Mouse (Mus musculus) brown adipose tissue, adult 24 weeks (tissue): ENCODE measurements at regions not wholly inside any gene's neighbourhood (a gene's known extent, or its start where the extent isn't known, plus 50 kb on each side); places are given as distances from the start of the nearest gene placed in this dataset.

Experiments
- H3K27ac ChIP-seq: fragments of 200-500 bp; replicated peaks from 2 replicates; pipeline ENCODE4 v1.5.1; 2012; ENCODE audit warnings: low read depth, mild to moderate bottlenecking, low read length
- H3K4me1 ChIP-seq: fragments of 200-500 bp; 2 replicates; pipeline ENCODE4 v1.6.1; 2012; ENCODE audit warnings: low read length, mixed read lengths; ENCODE audit not compliant: control insufficient read depth, insufficient read depth, insufficient read length
- H3K4me3 ChIP-seq: fragments of 200-500 bp; 2 replicates; pipeline ENCODE4 v1.5.1; 2012; ENCODE audit warnings: low read depth, mild to moderate bottlenecking, low read length, moderate library complexity; ENCODE audit not compliant: insufficient read depth

DNA sequence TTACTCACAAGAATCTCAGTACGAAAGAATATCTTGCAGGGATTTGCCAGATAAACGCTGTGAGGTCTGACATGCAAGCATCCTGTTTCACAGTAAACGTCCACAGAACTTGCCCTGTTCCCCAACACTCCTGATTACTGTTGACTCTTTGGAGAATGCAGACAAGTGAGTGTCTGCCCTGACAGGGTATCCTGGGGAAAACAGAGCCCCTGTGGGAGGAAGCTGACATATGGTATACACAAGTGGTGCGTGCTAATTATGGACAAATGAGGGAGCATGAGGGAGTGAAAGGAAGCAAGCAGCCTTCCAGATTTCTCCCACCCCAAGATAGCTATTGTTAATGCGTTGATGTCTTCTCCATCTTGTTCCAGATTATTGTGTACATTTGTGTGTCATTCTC lies 124.5 kb upstream of the Pdzrn3 start:
- H3K4me1 ChIP-seq: no peaks in the 10 kb centered on the region
- H3K4me3 ChIP-seq: no peak overlapping the region
- no peak overlapping the region for H3K27ac ChIP-seq

DNA sequence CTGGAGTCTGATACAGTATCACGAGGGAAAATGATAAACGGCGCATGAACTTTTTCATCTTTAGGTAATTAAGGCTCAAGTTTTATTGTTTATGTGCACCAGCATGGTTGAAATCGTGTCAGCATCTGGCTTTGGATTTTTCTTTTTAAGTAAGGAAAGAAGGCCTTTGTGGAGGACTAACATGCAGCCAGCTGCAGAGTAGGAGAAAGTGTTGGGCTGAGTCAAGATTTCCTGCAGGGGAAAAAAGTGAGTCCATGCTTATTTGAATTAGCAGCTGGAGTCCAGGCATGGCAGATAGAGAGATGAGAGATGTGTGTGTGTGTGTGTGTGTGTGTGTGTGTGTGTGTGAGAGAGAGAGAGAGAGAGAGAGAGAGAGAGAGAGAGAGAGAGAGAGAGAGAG lies 124.0 kb upstream of the Pdzrn3 start:
- Histone ChIP-seq H3K4me1 (no peaks in the 10 kb centered on the region), H3K27ac (no peak overlapping the region), H3K4me3 (no peak overlapping the region)

DNA sequence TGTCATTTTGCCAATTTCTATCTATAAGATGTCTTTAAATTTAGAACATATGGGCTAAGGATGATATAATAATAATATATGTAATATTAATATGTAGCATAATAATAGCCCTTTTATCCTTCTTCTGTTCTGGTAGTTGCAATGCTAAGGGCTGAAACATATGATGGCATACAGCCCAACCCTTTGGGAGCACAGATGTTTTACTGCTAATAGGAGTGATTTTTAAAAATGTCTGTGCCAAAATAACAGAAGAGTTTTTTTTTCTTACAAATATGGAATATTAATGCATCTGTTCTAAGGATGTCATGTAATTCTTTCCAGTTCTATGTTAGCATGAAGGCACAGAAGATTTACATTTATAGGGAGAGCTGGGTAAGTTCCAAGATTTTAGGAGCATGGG lies 122.5 kb upstream of the Pdzrn3 start:
- no peak overlapping the region for H3K4me3 ChIP-seq
- H3K4me1 ChIP-seq: no peaks in the 10 kb centered on the region
- no peak overlapping the region for H3K27ac ChIP-seq

DNA sequence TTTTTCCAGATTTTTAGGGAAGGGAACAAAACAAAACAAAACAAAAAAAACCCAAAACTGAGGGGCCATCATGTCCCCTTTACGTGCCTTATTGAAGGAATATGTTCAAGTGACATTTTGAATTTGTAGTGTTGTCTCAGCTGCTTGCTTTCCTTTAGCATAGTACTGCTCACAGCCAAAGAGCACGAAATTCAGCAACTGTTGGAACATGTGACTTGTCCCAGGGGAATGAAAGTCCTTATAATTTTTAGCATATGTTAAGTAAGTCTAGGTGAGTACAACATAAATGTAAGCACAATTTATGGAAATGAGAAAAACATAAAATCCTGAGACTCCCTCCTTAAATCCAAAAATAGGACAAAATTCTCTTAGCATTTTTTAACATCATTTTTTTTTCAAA lies 110.8 kb upstream of the Pdzrn3 start:
- Histone ChIP-seq H3K27ac (no peak overlapping the region), H3K4me1 (no peaks in the 10 kb centered on the region), H3K4me3 (no peak overlapping the region)

DNA sequence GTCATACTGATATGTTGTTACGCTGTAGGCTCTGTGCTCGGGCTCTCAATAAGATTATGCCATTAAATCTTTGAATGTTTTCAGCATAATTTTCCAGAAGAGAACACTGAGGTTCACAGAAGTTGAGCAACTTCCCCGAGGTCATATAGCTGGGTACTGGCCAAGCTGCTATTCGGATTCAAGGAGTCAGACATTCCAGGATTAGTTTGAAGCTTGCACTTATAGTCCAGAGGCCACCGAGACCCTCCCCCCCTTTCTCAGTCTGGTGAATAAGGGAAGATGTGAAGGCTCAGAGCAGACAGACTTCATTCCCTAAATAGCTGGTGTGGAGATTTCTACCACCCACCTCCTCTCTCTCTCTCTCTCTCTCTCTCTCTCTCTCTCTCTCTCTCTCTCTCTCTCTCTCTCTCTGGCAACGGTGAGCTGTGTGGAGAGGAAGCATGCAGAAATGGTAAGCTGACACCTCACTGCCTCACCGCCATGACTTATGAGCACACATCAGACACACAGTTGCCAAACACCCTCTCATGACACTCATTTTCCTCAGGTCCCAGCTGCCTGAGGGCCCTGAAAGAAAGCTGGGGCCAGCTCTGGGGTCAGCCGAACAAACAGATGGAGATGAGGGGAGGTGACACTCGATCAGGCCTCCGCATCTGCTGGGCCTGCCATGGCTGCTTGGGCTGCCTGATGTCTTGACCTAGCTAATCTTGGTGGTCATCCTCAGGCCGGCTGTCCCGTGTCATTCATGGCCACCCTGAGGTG lies 107.0 kb upstream of the Pdzrn3 start:
- Histone ChIP-seq H3K4me1 (no peaks in the 10 kb centered on the region), H3K4me3 (no peak overlapping the region), H3K27ac (no peak overlapping the region)

DNA sequence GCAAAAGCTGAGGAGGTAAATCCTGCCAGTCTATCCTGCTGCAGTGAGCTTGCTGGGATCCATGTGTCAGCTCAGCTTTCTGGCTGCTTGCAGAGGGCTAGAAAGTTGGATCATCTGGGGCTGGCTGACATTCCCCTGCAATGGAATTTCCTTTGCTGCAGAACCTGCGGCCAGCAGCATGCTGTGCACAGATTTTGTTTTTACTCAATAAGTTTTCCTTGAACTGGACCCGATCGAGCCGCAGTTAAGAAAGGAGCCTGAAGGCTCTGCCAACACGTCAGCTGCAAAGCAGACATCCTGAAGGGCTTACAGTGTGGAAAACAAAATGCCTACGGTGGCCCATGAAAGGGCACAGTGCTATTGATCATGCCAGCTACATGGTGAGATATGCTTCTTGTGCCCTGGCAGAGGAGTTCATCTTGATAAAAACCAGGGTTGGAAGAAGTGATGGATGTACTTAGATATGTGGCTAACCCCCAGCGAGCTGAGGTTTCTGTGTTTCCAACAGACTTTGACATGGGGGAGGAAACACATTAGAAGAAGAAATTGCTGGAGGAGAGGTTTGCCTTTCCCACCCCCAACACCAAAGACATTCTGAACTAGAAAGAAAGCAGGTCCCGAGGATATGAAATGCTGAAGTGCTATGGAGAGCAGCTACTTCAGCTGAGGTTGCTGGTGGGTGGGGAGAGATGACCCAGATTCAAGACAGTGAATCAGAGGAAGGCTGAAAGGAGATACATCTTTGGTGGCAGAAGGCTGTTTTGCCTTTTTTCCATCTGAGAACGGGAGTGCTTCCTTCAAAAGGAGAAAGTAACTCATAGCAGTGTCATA lies 105.2 kb upstream of the Pdzrn3 start:
- Histone ChIP-seq H3K27ac (no peak overlapping the region), H3K4me3 (no peak overlapping the region), H3K4me1 (no peaks in the 10 kb centered on the region)

DNA sequence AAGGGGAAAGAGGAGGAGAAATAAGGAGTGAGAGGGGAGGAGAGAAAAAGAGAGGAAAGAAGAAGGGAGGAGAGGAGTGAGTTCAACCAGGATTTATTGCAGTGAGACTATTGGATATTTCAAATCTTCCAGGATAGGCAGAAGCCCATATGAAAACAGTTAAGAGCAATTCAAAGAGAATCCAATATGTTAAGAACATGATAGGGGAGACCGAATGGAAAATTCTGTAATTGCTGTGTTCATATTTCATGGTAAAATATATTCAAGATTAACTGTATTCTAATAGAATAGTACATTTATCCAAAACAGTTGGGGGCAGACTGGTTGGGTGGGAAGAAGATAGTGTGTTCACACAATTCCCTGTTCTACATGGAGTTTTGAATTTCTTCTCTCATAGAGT lies 96.3 kb upstream of the Pdzrn3 start:
- H3K4me3 ChIP-seq: no peak overlapping the region
- no peaks in the 10 kb centered on the region for H3K4me1 ChIP-seq
- H3K27ac ChIP-seq: no peak overlapping the region

DNA sequence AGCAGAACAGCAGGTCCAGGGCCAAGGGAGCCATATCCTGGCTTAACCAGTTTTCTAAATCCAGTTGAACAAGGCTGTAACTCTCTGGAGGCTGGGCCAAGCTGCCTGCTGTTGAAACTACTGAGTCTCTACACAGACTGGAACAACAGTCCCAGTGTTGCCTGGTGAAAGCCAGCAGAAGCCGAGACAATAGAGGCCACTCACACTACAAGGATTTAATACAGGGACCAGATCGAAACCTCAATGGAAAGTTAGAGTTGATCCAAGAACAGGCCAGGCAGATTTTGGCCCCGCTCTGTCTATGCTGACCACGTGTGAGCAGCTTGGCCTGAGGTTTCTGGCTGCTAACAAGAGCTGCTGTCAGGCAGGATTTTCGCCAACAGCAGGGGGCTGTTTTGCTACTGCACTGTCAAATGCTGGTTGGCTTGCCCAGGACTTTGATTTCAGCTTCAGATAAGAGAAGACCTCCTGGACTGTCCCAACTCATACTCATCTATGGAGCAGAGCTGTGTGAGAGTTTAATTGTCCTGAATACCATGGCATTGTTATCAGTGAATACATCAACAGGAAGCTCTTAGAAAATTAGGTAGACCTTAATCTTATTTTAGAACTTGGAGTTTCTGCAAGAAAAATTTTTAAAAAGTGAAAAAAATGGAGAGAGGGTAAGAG lies 95.7 kb upstream of the Pdzrn3 start:
- H3K27ac ChIP-seq: no peak overlapping the region
- H3K4me3 ChIP-seq: no peak overlapping the region
- H3K4me1 ChIP-seq: no peaks in the 10 kb centered on the region

DNA sequence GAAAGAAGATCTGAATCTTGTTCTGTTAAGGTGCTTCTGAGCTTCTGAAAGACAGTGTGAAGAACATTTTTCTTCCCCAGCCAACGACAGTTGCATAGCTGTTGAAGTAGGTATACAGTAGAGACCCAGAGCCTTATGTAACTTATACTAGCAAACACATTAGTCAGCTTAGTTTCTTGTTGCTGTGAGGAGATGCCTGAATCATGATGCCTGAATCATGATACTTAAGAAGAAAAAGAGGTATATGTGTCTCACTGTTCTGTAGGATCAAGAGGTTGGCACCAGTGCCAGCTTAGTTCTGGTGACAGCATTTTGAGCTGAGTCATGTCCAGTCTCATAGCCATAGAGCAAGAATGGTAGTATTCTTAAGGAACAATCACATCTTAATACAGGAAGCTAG lies 87.2 kb upstream of the Pdzrn3 start:
- Histone ChIP-seq H3K4me3 (no peak overlapping the region), H3K27ac (no peak overlapping the region)

DNA sequence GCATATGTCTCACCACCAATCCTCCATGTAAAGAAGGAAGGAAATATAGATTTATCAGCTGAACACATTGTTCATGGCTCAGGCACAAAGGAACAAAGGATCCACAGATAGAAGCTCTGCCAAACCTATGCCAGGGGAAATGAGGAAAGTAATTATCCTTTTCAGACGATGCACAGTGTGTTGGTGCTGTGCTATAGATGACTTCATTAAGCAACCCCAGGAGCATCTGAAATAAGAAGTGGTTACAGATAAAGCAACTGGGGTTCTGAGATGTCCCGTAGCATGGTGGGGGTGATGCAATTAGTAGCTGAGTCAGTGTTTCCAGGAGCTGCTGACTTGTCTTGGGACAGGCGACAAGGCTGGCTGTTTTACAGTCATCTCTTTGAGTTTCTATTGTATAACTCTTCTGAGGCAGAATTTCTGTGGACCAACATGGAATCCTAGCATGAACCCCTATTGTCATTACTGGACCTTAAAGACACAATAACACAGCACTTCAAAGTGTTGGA lies 86.2 kb upstream of the Pdzrn3 start:
- Histone ChIP-seq H3K4me3 (no peak overlapping the region), H3K4me1 (no peaks in the 10 kb centered on the region), H3K27ac (no peak overlapping the region)

More for the DNA sequence above, 87.2 kb upstream of the Pdzrn3 start:
- H3K4me1 ChIP-seq: no peaks in the 10 kb centered on the region

DNA sequence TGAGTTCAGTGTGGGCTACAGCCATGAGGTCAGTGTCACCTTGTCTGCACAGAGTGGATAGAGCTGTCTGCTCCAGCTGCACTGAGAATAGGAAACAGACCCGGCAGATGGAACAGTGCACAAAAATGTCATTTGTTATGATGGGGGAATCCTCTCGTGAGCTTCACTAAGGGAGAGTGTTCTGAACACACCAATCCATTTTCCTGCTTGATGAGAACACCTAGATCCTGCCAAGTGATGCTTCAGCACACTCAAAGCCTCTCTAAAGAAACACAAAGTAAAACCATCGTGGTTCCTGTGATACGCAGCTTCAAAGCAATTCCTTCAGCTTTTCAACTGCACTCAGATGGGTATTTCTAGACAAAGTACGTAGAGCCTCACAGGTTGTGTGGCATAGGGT lies 69.0 kb upstream of the Pdzrn3 start:
- Histone ChIP-seq H3K4me1 (no peaks in the 10 kb centered on the region), H3K27ac (no peak overlapping the region), H3K4me3 (no peak overlapping the region)

DNA sequence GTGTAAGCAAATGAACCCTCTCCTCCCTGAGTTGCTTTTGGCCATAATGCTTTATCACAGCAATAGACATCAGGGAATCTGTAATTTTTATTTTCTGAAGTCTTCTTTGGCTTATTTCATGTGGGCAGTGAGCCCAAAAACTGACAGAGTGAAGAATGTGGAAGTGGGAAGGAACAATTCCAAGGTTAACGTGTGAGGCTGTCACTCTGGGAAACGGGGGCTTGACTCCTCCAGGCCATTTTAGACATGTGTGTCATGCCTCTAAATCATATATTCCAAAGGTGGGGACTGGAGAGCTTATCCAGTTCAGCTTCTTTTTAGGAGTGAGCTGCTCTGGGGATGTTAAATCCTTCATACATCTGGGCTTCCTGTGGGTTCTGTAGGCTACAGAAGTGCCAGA lies 68.6 kb upstream of the Pdzrn3 start:
- no peaks in the 10 kb centered on the region for H3K4me1 ChIP-seq
- H3K27ac ChIP-seq: no peak overlapping the region
- no peak overlapping the region for H3K4me3 ChIP-seq

DNA sequence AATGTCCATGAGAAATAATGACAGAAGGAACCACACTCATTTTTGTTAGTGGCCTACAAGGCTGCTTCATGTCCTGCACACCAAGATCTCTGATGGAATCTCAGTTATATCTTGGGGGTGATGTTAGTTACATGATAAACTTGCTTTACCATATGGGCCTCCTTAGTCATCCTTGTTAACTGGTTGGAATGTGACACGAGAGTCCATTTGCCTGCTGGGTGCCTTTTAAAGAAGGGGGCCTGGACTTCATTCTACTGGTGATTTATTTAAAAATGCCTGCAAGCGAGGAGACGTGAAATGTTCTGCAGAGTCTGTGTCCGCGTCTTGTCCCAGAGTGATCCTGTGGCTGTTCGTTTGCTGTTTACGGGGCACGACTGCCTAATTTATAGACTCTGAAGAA lies 55.1 kb upstream of the Pdzrn3 start:
- Histone ChIP-seq H3K27ac (no peak overlapping the region), H3K4me1 (no peaks in the 10 kb centered on the region), H3K4me3 (no peak overlapping the region)

DNA sequence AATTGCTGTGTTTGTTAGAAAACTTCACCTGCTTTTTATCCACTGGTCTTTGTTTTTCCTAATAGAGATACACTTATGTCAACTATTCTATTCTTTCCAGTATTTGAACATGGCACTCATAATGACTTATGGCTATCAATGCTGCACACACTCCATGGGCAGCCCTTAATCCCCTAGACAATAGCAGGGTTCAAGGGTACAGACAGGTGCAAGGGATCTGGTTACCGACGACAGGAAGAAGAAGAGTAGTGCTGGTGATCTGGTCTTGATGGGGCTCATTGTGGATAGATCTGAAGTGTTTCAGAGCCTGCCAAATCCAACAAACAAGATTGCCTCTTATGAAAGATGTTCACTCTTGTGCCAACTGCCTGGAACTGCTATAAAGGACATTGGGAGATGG lies 51.9 kb upstream of the Pdzrn3 start:
- no peak overlapping the region for H3K27ac ChIP-seq
- H3K4me1 ChIP-seq: no peaks in the 10 kb centered on the region
- no peak overlapping the region for H3K4me3 ChIP-seq
